Mouse (Mus musculus): Measurements from ENCODE around the gene 1700015F17Rik.

1700015F17Rik gene

DNA sequence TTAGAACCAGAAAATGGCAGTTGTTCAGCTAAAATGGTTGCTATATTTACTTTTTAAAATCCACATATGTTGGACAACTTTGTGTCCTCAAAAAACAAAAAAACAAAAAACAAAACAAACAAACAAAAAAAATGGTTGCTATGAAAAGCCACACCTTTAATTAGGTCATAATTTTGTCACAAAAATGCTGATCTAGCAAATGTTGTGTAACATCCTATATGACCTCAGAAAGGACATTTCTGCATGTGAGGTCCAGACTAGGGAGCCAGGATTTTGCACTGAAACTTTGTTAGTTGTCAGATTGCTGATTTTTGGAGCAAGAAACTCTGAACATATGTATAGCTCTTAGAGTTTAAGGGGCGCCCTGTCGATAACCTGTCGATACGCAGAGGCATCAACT is 55.9 kb downstream of the 1700015F17Rik start:
- DNase-seq (ENCODE audit: low spot score) = no peak

DNA sequence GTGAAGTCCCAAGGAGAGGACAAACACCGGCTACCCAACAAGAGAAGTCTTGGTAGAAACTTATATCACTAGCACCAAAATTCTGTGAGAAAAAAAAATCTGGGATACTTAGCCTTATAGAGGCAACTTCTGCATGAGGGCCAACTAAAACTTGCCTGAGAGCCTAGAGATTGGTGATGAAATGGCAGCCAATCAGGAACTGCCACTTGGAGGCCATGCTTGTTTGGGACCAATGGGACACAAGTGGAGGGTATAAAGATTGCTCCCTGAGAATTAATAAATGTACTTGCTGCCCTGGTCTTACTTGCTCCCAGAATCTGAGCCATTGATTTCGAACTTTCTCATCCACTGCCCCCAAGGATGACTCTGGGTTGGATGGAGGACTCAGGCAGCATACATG is 57.5 kb downstream of the 1700015F17Rik start:
- no peak for DNase-seq (ENCODE audit: low spot score)

DNA sequence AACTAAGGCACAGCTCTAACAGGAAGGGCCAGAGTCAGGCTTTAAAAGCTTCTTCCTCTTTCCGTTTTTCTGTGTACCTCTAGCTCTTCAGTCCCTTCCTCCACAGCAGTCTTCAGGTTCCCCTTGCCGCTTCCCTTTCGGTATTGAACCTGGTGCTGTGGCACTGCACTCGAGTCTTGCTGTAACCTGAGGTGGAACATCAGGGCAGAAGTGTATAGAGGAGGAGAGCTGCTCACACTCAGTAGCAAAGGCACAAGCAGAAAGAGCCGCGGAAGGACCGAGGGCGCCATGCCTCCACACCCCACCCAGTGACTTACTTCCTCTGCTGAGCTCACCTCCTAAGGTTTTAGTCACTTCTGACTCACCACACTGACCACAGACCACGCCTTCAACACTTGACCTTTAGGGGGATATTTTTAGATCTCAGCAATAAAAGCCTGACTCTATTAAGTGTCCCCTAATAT is 58.9 kb downstream of the 1700015F17Rik start, which contains the start of gene Cdk14:
Cdk14 (minus strand) TSS at position 321 of the 464 bp plus-strand sequence.
- no peak for DNase-seq (ENCODE audit: low spot score)

DNA sequence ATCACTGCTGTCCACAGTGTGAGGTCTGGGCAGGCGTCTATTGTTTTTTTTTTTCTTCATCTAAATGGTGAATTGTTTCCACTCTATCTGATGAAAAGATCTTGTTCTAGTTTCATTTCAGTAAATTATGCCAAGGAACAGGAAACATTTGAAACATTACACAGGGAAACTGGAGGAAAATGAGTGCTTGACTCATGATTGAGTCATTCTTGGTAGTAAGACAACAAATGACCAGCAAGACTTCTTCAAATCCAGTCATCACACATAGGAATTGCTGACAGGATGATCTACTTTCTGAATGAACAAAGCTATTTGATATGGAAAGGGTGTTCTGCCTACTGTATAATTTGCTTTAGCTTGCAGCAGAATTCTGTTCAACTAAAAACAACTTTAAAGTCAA is 59.7 kb downstream of the 1700015F17Rik start:
- DNase-seq (ENCODE audit: low spot score) = no peak

DNA sequence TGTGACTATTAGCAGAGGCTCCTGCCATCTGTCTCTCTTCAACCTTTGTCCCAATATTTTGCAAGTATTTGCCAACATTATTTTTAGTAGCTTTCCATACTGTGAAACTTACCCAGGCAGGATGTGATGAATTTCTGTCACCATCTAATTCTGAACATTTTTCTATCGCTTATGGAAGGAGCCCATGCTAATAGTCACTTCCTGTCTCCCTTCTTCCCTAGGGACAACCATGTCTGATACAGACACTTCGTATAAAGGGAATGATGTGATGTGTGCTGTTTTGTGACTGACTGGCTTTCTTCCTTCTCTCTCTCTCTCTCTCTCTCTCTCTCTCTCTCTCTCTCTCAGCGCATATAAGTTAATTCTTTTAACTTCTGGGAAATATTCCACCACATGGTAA is 64.1 kb downstream of the 1700015F17Rik start:
- DNase-seq (ENCODE audit: low spot score) = no peak

DNA sequence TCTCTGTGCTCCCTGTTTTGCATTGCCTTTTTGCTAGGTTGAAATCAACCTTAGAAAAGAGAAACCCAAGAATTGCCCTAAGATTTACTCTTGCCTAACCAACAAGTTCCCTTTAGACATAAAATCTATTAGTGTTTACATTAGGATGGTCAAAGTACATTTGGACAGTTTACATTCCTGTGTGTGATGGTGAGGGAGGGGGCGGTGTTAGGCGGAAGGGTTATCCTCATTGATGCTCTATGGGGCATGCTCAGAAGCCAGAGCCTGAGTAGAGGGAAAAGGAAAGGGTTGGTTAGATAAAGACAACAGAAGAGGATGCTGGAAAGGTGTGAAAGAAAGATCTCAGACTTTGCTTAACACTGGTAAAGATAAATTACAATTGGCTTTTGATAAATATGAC is 67.1 kb downstream of the 1700015F17Rik start:
- DNase-seq (ENCODE audit: low spot score) = no peak

DNA sequence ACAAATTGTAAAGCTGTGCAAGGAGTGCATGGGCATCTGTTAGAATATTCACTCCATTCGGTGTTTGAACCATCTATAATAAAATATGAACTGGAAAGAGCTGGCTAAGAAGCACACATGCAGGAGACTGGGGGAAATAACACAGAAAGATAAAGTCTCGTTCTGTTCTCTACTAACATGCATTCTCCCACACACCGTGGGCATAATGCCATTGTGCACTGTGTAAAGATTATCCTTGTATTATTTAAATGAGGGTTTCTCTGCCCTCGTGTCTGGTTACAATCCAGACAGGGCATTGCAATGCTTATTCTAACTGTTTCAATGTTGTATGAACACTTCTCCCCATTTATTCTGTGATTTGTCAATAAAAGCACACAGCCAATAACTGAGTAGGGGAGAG is 77.0 kb downstream of the 1700015F17Rik start:
- no peak for DNase-seq (ENCODE audit: low spot score)

DNA sequence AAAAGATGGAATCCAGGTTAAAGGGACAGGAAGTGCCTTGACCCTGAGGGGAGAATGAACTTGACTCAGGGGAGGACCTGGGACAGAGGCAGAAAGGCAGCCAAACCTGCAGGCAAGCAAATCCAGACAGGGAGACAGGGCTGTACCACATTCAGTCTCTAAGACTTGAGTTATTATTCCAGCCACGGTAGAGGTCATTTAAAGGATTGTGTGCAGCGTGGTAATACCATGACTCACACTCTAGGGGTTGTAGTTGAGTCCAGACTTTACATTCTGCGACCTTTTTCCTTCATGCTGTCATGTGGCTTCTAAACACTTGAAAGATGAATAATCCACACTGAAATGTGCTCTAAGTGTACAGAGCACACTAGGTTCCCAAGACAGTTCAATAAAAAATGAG is 86.2 kb downstream of the 1700015F17Rik start:
- DNase-seq (ENCODE audit: low spot score) = no peak

Measured in ovary, postnatal 14 days (tissue).